Mouse (Mus musculus): ENCODE results near the gene Qtrt2.

Qtrt2 gene

GRCm38 (mm10) chr16:43818404-43818803 is 108.2 kb downstream of the Qtrt2 start:
- DNase-seq (ENCODE audit: low spot score in 2 of 2), result no peak

GRCm38 (mm10) chr16:43816321-43816720 is 110.3 kb downstream of the Qtrt2 start:
- no peak for DNase-seq (ENCODE audit: low spot score in 2 of 2)

- no peak for DNase-seq (ENCODE audit: low spot score in 2 of 2)
These were observed 112.0 kb downstream of the Qtrt2 start for GRCm38 (mm10) chr16:43814644-43815043.

Data from urinary bladder, adult 18-20 months (tissue).